Mouse (Mus musculus) G1E (cell line): ENCODE measurements around the gene Slc1a7.

Experiments used
- CTCF ChIP-seq: IDR thresholded peaks from 2 replicates; pipeline ENCODE4 v1.5.1; 2012; ENCODE audit warnings: low read depth, low read length, inconsistent platforms, mixed read lengths
- GATA1 ChIP-seq: IDR thresholded peaks from 2 replicates; pipeline ENCODE4 v1.6.1; 2012; ENCODE audit warnings: borderline replicate concordance, low read length, inconsistent platforms, mixed read lengths

GRCm38 (mm10) chr4:107990818-107991217, 22.7 kb downstream of the Slc1a7 start:
- TF ChIP-seq GATA1 (no peak), CTCF (no peak)
